Mouse (Mus musculus) right cerebral cortex, postnatal 36 days (tissue): ENCODE measurements around the gene Hamp.
"Not testable (repeated sequence)": the region's sequence is repeated elsewhere in the genome, so short reads cannot be mapped to it uniquely, and the experiment has no call there.

Source experiments
- DNase-seq, 2 experiments: peaks; one replicate each; pipeline ENCODE4 v3.0.0; 2022; ENCODE audit warnings: low spot score in 2 of 2, mixed read lengths in 1 of 2

Hamp gene

DNA sequence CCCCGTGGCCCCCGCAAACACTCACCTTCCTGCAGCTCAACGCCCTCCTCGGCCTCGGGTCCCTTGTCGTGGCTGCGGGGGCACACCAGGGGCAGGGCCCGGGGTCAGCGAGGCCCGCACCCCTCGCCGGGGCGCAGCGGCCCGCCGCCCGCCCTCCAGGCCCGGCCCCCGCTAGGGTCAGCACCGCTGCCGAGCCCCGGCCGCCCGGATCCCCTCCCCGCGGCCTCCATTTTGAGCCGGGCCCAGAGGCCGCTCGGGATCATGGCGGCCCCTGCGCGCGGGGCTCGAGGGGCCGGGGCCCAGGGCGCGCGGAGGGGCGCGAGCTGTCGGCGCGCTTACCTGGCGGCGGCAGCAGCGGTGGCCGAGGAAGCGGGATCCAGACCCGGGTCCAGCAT, 12.5 kb upstream of the Hamp start:
- no peak for DNase-seq

DNA sequence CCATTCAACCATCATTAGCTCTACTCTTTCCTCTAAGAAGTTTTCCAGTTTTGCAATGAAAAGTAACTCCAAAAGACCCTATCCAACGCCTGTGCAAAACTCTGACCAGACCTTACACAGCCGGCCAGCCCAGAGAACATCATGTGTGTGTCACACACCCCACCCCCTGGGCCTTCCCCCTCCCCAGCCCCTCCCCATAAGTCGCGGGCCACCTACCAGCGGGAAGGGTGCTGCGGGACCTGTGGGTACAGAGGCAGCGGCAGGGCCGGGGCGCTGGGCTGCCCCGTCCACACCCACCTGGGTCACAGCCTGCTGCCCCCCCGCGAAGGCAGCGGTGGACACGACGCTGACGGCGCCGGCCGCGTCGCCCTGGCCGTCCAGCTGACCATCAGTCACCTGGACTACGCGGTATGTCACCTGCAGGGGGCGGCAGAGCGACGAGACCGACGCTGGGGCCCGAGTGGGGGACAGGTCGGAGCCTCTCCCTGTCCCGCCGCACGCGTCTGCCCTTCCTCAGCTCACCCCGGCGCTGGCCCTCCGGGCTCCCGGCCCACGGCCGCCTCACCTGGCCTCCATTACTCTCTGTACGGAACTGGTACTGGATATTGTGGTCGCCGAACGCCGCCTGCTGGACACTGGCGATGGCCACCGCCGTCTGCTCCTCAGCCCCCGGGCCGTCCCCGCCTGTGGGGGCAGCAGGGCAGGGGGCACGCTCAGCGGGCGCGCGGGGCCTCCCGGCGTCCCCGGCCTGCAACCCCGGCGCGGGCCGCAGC, 11.9 kb upstream of the Hamp start:
- peak; percentile 55 to 68 for DNase-seq

DNA sequence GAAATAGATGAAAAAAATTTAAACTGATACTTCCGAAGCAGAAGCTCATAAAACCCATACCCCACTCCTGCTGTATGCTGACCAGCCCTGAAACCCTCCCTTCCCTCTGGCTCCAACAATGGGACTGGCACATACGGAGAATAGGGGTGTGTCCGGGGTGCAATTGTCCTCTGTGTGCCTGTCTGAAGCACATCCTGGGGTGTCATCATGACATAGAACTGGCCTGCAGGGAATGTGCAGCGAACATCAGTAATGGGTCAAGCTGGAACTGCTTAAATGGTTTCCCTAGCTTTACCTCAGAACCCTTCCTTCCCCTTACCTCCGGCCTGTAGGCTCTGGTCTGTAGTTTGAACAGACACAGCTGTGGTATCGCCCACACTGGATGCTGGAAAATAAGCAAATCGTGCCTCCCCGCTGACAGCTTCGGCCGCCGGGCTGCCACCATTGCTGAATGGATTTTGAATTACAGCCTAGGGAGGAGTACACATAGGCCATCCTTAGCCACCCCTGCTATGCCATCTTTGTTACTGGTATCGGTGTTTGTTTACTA, 11.2 kb upstream of the Hamp start:
- no peak for DNase-seq

DNA sequence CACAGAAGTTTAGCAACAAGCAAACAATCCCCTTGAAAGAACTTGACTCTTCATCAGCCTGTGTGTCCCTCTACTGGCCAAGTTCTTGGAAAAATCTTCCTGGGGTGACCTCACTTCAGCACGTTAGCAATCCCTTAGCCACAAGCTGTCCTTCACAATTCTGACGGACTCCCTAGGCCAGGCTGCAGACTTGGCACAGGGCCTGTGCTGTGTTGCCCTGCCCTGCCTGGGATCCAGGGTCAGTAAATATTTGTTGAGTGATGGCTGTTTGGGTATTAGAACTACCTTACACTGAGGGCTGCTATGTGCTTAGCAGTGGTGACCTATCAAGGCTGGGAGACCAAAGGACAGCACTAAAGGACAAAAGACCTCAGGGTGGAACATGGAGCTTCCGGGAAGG, 10.2 kb upstream of the Hamp start:
- no peak for DNase-seq

DNA sequence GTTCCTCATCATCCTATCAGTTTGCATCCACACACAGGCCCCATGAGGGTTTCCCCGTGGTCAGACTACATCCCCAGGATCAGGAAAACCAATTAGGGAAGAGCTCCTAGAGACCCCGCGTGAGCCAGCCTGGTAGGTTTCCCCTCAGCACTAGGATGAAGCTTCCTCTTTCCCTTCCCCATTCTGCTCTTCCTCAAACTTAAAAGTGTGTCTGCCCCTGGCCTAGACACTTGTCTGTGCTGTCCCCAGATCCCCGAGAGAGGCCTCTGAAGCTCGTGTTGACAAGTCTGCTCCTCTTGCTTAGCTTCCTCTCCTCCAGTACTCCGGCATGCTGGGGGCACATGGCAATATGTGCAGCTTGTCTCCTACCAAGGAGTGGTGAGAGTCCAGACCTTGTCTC, 9.6 kb upstream of the Hamp start:
- no peak for DNase-seq

DNA sequence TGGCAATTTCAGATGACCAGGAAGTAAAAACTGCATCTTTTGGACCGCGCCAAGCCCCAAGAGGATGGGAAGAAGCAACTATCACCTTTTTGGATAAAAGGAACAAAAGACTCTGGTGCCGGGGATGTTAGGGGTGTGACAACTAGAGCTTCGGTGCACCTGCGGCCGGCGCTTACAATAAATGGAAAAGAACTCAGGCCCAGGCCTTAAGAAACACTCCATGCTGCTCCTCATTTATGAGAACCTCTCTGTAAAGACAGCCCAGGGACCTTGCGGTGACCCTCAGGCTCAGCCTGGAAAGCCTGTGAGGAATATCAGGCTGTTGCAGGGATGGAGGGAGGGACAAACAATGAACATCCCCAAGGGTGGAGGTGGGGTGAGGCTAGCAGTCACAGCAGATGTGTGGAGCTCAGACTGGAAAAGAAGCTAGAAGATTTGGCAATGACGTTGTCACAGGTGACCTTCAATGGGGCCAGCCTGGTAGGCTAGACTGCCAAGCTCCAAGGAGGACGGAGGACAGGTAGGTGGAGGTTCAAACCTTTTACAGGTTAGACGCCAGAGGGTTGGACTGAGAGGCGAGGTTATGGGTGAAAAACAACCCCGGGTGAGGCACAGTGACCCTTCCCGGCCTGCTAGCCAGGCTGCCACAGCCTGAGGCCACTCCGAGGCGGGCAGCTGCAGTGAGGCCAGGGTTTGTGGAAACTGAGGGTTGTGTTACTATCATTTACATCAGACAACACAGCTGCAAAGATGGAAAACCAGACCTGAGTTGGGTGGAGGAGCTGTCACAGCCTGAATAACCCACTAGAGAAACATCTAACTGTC, 8.8 kb upstream of the Hamp start:
- DNase-seq, result no peak

DNA sequence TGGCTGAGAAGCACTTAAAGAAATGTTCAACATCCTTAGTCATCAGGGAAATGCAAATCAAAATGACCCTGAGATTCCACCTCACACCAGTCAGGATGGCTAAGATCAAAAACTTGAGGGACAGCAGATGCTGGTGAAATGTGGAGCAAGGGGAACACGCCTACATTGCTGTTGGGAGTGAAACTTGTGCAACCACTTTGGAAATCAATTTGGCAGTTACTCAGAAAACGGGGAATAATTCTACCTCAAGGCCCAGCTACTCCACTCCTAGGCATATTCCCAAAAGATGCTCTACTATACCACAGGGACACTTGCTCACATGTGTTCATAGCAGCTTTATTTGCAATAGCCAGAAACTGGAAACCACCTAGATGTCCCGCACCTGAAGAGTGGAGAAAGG, 6.1 kb upstream of the Hamp start:
- not testable (repeated sequence) for DNase-seq

DNA sequence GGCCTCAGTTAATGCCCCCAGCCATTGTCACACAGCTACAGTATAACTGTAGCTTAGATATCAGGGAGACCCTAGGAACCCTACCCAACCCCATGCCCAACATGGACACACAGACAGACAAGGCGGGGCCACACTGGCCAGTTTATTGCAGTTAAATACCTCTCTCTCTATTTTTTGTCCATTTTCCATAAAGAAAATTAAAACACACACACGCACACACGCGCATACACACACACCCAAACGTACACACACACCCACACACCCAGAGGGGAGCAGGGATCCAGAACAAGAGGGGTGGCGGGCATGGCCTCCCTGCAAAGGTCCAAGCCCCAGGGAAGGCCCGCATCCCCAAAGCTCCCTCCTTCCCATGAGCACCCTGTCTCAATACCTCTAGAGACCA, 2.0 kb upstream of the Hamp start:
- no peak for DNase-seq

DNA sequence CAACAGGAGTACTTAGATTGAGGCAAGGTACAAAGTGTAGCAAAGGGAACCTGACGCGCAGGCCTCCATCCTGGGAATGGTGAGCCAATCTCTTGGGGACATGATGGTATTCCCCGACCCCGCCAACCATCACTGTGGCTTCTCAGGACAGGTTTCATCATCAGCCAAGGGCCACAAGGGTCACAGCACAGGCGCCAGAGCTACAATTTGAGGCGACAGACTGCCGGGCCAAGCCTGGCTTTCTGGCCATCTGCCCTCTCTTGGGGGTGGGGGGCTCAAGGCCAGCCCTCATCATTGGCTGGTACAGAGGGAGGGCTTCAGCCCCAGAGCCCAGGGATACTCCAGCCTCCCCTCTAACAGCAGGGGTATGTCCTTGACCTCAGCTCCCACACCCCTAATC, 1.6 kb upstream of the Hamp start:
- DNase-seq, result not testable (repeated sequence)

DNA sequence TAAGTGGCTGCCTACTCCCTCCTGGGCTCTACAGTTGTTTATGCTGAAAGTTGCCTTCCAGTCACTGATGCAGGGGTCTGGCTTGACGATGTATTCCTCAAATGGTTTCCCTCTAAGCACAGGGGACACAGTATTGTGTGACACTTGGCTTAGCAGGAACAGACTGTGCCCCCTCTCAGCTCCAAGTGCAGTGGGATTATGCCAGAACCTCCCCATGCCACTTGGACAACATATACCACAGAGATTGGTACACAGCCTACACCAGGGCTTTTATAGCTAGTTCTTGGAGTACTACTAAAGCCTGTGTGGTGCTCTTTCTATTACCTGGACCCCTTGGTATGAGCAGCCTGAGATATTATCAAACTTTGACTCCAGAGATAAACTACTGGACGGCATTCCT, 874 bp upstream of the Hamp start:
- DNase-seq, result not testable (repeated sequence)

DNA sequence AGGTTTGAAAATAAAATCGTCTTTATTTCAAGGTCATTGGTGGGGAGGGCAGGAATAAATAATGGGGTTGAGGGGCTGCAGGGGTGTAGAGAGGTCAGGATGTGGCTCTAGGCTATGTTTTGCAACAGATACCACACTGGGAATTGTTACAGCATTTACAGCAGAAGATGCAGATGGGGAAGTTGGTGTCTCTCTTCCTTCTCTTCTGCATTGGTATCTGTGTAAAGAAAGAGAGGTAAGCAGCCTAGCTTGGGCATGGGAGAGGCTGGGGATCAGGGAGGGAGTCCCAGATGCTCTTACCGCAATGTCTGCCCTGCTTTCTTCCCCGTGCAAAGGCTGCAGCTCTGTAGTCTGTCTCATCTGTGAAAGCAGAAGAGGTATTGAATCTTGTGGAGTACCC, 1.5 kb downstream of the Hamp start:
- not testable (repeated sequence) for DNase-seq

DNA sequence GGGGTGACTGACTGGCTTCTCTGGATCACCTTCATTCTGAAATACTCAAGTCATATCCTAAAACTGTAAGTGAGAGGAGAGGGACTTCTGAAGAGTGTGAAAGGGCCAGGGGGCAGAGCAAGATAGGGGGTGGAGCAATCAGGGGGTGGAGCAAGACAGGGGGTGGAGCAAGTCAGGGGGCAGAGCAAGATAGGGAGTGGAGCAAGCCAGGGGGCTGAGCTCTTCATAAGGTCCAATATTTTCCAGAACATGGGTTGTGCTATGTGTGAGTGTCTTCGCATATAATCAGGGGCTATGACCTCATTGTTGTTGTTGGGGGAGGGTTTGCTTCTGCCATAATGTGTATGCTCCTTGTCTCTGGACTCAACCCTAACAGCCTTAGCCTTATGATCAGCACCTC, 3.8 kb downstream of the Hamp start:
- not testable (repeated sequence) for DNase-seq

DNA sequence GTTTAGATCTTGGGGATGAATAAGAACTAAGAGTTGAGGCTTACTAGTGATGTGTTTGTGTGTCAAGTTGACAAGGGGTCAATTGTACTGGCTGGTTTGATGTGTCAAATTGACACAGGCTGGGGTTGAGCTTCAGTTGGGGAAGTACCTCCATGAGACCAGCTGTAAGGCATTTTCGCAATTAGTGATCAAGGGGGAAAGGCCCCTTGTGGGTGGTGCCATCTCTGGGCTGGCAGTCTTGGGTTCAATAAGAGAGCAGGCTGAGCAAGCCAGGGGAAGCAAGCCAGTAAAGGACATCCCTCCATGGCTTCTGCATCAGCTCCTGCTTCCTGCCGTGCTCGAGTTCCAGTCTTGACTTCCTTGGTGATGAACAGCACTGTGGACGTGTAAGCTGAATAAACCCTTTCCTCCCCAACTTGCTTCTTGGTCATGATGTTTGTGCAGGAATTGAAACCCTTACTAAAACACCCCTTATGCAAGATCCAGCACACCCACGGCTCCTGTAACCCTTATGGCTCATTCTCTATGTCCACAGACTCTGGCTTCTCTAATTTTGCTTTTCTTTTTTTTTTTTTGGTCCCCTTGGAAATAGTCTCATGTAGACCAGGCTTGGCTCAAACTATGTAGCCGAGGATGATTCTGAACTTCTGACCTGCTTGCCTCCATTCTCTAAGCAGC, 8.3 kb downstream of the Hamp start:
- not testable (repeated sequence) for DNase-seq

DNA sequence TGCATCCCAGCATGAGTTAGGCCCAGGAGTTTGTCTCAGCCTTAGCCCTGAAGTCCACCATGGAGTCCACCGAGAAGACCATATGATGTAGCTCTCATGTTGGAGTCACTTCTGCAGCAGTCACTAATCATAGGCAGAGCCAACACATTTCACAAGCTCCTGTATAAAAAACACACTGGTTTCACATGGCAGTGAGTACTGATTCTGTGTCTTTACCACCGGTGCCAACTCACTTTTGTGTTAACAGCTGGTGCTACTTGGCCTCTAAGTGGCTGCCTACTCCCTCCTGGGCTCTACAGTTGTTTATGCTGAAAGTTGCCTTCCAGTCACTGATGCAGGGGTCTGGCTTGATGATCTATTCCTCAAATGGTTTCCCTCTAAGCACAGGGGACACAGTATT, 19.3 kb downstream of the Hamp start, which contains the start of gene Hamp2:
Gene Hamp2, minus strand, starts transcription at position 101 of the 400 bp plus-strand sequence.
- DNase-seq, result not testable (repeated sequence)

DNA sequence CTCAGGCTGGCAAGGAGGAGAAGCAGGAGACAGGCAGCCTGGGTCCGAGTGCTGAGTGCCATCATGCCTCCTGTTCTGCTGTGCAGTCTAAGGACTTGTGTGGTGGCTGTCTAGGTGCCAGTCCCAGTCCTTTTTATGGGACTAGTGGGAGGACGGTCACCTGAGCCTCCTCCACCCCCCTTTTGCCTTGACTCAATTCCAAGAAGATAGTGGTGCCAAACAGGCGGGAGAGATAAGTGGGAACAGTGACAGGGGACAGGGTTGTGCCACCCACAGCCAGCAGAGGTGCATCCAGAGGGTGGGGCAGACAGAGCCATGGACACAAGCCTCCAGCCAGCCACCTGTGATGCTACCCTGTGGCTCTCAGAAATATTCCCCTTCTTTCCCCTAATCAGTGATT, 19.8 kb downstream of the Hamp start:
- DNase-seq, result no peak

DNA sequence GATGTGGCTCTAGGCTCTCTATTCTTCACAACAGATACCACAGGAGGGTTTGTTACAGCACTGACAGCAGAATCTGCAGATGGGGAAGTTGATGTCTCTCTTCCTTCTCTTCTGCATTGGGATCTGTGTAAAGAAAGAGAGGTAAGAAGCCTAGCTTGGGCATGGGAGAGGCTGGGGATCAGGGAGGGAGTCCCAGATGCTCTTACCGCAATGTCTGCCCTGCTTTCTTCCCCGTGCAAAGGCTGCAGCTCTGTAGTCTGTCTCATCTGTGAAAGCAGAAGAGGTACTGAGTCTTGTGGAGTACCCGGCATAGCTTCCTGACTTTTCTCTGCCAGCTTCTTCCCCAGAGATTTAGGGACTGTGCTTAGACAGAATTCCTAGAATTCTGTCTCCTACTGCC, 21.3 kb downstream of the Hamp start:
- DNase-seq, result not testable (repeated sequence)

DNA sequence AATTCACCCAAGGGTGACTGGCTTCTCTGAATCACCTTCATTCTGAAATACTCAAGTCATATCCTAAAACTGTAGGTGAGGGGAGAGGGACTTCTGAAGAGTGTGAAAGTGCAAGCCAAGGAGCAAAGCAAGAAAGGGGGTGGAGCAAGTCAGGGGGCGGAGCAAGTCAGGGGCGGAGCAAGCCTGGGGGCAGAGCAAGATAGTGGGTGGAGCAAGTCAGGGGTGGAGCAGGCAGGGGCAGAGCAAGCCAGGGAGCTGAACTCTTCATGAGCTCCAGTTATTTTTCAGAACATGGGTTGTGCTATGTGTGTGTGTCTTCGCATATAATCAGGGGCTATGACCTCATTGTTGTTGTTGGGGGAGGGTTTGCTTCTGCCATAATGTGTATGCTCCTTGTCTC, 23.6 kb downstream of the Hamp start:
- no peak for DNase-seq

DNA sequence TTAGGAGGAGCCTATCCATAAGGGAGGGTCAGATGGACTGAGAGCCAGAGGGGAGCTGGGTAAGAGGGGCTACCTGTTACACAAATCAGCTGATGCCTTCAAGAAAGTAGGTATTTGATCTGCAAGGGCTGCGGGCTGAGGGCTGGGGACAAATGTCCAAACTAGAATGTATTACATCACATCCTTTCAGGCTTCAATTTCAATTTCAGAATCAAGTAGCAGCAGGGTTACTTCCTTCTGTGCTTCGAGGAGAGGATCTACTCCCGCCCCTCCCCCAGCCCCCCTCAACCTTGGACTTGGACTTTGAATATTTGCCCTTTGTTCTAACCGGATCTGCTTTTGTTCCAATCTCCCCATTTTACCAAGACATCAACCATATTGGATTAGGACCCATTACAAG, 26.6 kb downstream of the Hamp start:
- no peak for DNase-seq

DNA sequence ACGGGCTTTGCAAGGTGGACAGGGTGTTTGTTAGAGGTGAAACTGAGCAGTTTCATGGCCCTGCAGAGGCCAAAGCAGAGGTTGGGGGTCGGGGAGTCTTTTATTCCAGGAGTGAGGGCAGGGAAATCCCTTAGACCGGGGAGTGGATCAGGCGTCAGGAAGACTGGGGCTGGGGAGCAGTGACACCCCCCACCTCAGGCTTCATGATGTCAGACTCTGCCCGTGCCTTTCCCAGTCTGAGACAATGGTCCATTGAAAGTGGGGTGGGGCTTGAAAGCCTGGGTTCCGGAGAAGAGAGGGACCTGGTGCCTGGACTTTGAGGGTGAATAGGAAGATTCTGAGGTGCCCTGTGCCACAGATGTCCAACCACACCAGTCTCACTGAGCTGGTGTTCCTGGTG, 27.1 kb downstream of the Hamp start:
- DNase-seq, result no peak

DNA sequence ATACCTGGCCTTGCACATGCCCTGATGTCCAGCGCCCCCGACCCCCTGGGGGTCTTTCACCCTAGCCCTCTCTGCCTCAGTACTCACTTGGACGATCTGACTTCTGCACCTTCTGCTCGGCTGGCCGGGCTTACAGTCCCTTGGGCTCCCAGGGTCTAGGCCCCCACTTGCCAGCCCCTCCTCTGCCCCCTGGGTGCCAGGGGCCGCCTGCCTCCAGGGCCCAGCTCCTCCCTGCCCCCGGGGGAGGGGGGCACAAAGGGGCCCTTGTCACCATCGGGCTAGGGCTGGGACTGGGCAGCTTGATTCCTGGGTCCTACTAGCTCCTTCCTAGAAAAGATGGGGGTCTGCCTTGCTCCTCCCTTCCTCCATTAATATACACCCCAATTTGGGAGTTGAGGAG, 29.1 kb downstream of the Hamp start, which contains the start of gene Mag:
Gene Mag, minus strand, starts transcription at position 142 of the 400 bp plus-strand sequence.
- no peak for DNase-seq

DNA sequence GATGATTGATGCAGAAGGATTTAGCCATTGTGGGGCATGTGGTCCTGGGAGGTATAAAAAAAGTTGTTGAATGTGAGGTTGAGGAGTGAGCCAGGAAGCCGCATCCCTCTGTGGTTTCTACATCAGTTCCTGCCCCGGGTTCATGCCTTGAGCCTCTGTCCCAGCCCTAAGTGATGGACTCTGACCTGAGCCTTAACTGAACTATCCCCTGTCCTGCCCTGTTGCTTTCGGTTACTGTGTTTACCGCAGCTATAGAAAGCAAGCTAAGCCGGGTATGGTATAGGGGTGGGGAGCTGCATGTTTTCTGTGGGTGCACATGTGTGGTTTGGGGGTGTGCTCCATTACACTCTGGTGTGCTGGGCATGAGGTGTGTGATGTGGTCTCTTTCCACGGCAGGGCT, 34.1 kb downstream of the Hamp start:
- no peak for DNase-seq

DNA sequence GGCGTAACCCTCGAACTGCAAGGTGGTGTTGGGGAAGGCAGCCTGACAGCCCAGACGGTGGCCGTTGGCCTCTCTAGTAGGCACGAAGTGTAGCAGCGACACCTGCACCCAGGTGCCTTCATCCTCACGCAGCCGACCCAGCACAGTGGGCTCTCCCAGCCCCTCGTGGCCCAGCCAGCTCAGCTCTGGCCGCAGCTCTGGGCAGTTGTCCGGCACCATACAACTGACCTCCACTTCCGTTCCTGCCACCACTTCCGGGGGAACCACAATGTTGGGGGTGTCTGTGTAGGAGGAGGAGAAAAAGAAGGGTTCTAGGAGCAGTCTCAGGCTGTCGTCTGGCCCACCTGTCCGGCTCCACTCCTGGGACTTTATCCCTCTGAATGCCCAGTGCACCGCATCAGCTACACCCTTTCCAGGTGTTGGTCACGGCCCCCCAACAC, 34.8 kb downstream of the Hamp start:
- DNase-seq, result no peak
